Mouse (Mus musculus) liver, adult 2 months (tissue): ENCODE measurements at regions not wholly inside any gene's neighbourhood (a gene's known extent, or its start where the extent isn't known, plus 50 kb on each side); places are given as distances from the start of the nearest gene placed in this dataset.

Source experiments
- CTCF ChIP-seq: fragments of 200-500 bp; IDR thresholded peaks from 2 replicates; pipeline ENCODE4 v1.5.1; 2011; ENCODE audit warnings: low read depth, low read length, control low read depth
- POLR2A ChIP-seq: fragments of 200-500 bp; IDR thresholded peaks from 2 replicates; pipeline ENCODE4 v1.6.1; 2011; ENCODE audit warnings: low read length, control low read depth; ENCODE audit not compliant: insufficient read depth; ENCODE audit errors: extremely low read depth

DNA sequence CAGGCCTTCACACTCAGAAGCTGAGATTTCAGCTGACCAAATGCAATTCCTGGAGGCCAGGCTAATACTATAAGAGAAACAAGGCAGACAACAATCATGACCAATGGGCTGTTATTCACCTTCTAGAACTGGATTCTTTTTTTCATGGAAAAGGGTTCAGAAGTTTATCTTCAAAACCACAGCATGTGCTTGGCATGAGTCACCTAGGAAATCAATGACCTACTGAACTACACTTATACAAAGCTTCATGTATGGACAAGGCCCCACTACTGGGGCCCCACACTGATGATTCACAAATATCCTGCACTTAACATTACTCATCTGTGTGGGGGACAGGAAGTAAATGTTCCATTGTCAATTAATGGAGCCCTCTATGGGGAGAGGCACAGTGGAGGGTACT, 157.4 kb downstream of the Pah start:
- TF ChIP-seq CTCF (no peak), POLR2A (no peak)
